22 mouse cellular contexts compared by ENCODE assay signal in genomic region chr7:99275131-99275530, GRCm38 (mm10). TPM values are rescaled to one million over a fixed set of nuclear protein-coding genes. Genes with fewer than 3 reads are reported as not detected.
DNase-seq lines count a peak whose midpoint lies in the region; ATAC-seq and TF ChIP-seq lines count a peak whose summit lies in the region.
"Had no signal": no experiment of that assay in that cellular context is flagged by ENCODE, and none has a peak within 500 bp of the region (broad histone marks: within the 10 kb centered on the region; RNA-seq: fewer than 3 reads in every experiment).

No protein-coding gene starts in this region.

- H3K4me3 ChIP-seq in hindbrain, embryonic 12.5 days = no peak overlapping the region
- H3K4me3 ChIP-seq in hindbrain, embryonic 10.5 days = no peak overlapping the region
- H3K4me3 ChIP-seq in hindbrain, postnatal 0 days (ENCODE audit: low read length) = no peak overlapping the region
- H3K4me3 ChIP-seq in neural tube, embryonic 15.5 days (replicated peaks) = no peak overlapping the region; the same call in 1 of the 2 replicates
- H3K4me3 ChIP-seq in intestine, postnatal 0 days (ENCODE audit: low read depth, low read length) = no peak overlapping the region
- H3K4me3 ChIP-seq: gastrocnemius, adult 2 months; heart, embryonic 15.5 days had no signal

- H3K9me3 ChIP-seq in hindbrain, embryonic 12.5 days (replicated peaks) = no peaks in the 10 kb centered on the region
- no peaks in the 10 kb centered on the region for H3K9me3 ChIP-seq in hindbrain, embryonic 10.5 days
- H3K9me3 ChIP-seq in hindbrain, postnatal 0 days (ENCODE audit: low read length) = no peaks in the 10 kb centered on the region
- H3K9me3 ChIP-seq in neural tube, embryonic 15.5 days (replicated peaks) = no peaks in the 10 kb centered on the region
- H3K9me3 ChIP-seq in intestine, postnatal 0 days (ENCODE audit: control insufficient read depth) = no peaks in the 10 kb centered on the region
- H3K9me3 ChIP-seq: heart, embryonic 15.5 days had no signal

- H3K9ac ChIP-seq in hindbrain, embryonic 12.5 days = no peak overlapping the region
- no peak overlapping the region for H3K9ac ChIP-seq in hindbrain, postnatal 0 days (replicated peaks; ENCODE audit: low read length)
- no peak overlapping the region for H3K9ac ChIP-seq in neural tube, embryonic 15.5 days (replicated peaks)
- no peak overlapping the region for H3K9ac ChIP-seq in intestine, postnatal 0 days (ENCODE audit: low read depth, low read length)
- H3K9ac ChIP-seq: heart, embryonic 15.5 days had no signal

- ATAC-seq in hindbrain, embryonic 12.5 days (ENCODE audit: low FRiP score) = no peak
- no peak for ATAC-seq in hindbrain, postnatal 0 days
- no peak for ATAC-seq in neural tube, embryonic 15.5 days (ENCODE audit: low FRiP score)
- no peak for ATAC-seq in intestine, postnatal 0 days
- ATAC-seq: lung, postnatal 0 days had no signal

- no peak for DNase-seq in hindbrain, embryonic 10.5 days (ENCODE audit: low spot score)
- DNase-seq in retina, postnatal 1 day = peak; percentile 57
- DNase-seq in retina, embryonic 14.5 days (ENCODE audit: low spot score) = no peak
- DNase-seq in hindbrain, postnatal 0 days (ENCODE audit: low spot score) = no peak
- no peak for DNase-seq in thymus, postnatal 25 days
- DNase-seq: adrenal gland, postnatal 36 days; cerebellum, adult 11-12 months; cerebellum, postnatal 10 days; gastrocnemius, adult 2 months; heart, postnatal 36 days; kidney, adult 8-10 months; kidney, postnatal 14 days; thymus, adult 2 months had no signal

- 0 out of 2 replicates have a peak overlapping the region, but pooled peaks have one; percentile 4 for H3K4me2 ChIP-seq in hindbrain, embryonic 12.5 days (replicated peaks)
- peak overlapping the region; percentile 40 for H3K4me2 ChIP-seq in hindbrain, postnatal 0 days (ENCODE audit: low read depth, low read length)
- H3K4me2 ChIP-seq in neural tube, embryonic 15.5 days = peak overlapping the region; percentile 88
- H3K4me2 ChIP-seq in intestine, postnatal 0 days (replicated peaks; ENCODE audit: low read depth) = no peak overlapping the region
- H3K4me2 ChIP-seq: heart, embryonic 15.5 days had no signal

- H3K27ac ChIP-seq in hindbrain, embryonic 12.5 days = no peak overlapping the region
- H3K27ac ChIP-seq in hindbrain, embryonic 10.5 days = no peak overlapping the region
- H3K27ac ChIP-seq in hindbrain, postnatal 0 days = no peak overlapping the region
- H3K27ac ChIP-seq in neural tube, embryonic 15.5 days (replicated peaks) = no peak overlapping the region
- H3K27ac ChIP-seq in intestine, postnatal 0 days (ENCODE audit: low read depth, low read length) = no peak overlapping the region
- H3K27ac ChIP-seq: gastrocnemius, adult 2 months; heart, embryonic 15.5 days had no signal

- peaks cover 64% of the 10 kb centered on the region for H3K4me1 ChIP-seq in hindbrain, embryonic 12.5 days
- peaks cover 41% of the 10 kb centered on the region for H3K4me1 ChIP-seq in hindbrain, embryonic 10.5 days (replicated peaks)
- peaks cover 9% of the 10 kb centered on the region; the same call in 1 of the 2 replicates for H3K4me1 ChIP-seq in hindbrain, postnatal 0 days (ENCODE audit: insufficient read depth, low read length)
- peaks cover 83% of the 10 kb centered on the region for H3K4me1 ChIP-seq in neural tube, embryonic 15.5 days
- H3K4me1 ChIP-seq in intestine, postnatal 0 days (replicated peaks; ENCODE audit: control insufficient read depth, insufficient read depth, low read length) = no peaks in the 10 kb centered on the region

- 52% methylated on average over 6 of the region's 6 CpGs for whole genome bisulfite sequencing in hindbrain, embryonic 12.5 days
- WGBS in hindbrain, embryonic 10.5 days = 78% methylated on average over 6 of the region's 6 CpGs
- 27% methylated on average over 6 of the region's 6 CpGs for WGBS in hindbrain, postnatal 0 days
- WGBS in neural tube, embryonic 15.5 days = 28% methylated on average over 6 of the region's 6 CpGs
- 71% methylated on average over 6 of the region's 6 CpGs for WGBS in intestine, postnatal 0 days

- no peaks in the 10 kb centered on the region; the same call in 1 of the 2 replicates for H3K36me3 ChIP-seq in hindbrain, embryonic 12.5 days
- peaks cover 22% of the 10 kb centered on the region for H3K36me3 ChIP-seq in hindbrain, embryonic 10.5 days
- no peaks in the 10 kb centered on the region for H3K36me3 ChIP-seq in hindbrain, postnatal 0 days (ENCODE audit: insufficient read depth, low read length)
- no peaks in the 10 kb centered on the region for H3K36me3 ChIP-seq in neural tube, embryonic 15.5 days
- H3K36me3 ChIP-seq in intestine, postnatal 0 days (ENCODE audit: control insufficient read depth, insufficient read depth) = no peaks in the 10 kb centered on the region
- H3K36me3 ChIP-seq: heart, embryonic 15.5 days had no signal

- no peak for TF ChIP-seq CTCF in hindbrain, postnatal 0 days (IDR thresholded peaks at IDR 0.05; ENCODE audit: low read depth)
- no peak for TF ChIP-seq CTCF in intestine, postnatal 0 days (IDR thresholded peaks at IDR 0.05; ENCODE audit: low read depth)

- H3K27me3 ChIP-seq in hindbrain, embryonic 12.5 days = no peaks in the 10 kb centered on the region
- peaks cover 15% of the 10 kb centered on the region for H3K27me3 ChIP-seq in hindbrain, embryonic 10.5 days (ENCODE audit: insufficient read depth, poor library complexity, severe bottlenecking)
- H3K27me3 ChIP-seq in hindbrain, postnatal 0 days (ENCODE audit: insufficient read depth, low read length) = no peaks in the 10 kb centered on the region
- H3K27me3 ChIP-seq in neural tube, embryonic 15.5 days (replicated peaks) = no peaks in the 10 kb centered on the region
- peaks cover 10% of the 10 kb centered on the region; the same call in 1 of the 2 replicates for H3K27me3 ChIP-seq in intestine, postnatal 0 days (replicated peaks; ENCODE audit: control insufficient read depth, insufficient read depth, low read length)

RNA-seq across cellular contexts. Expression of gene Map6, which starts 7.9 kb away (rescaled TPM):
- 103 and 105 TPM in 2 replicates for polyA plus RNA-seq in hindbrain, embryonic 12.5 days (2016; fragmentation: Nextera tagmentation; extraction: Ambion mirVana)
- polyA plus RNA-seq in hindbrain, embryonic 10.5 days (2016; fragmentation: Nextera tagmentation; extraction: Ambion mirVana) = 32.9 and 65.5 TPM in 2 replicates
- total RNA-seq in hindbrain, postnatal 0 days (2014; rRNA removed) = 292 and 327 TPM in 2 replicates
- 97.4 and 111 TPM in 2 replicates for polyA plus RNA-seq in hindbrain, postnatal 0 days (2015; fragmentation: Nextera tagmentation; extraction: Ambion mirVana)
- polyA plus RNA-seq in neural tube, embryonic 15.5 days (2015; fragmentation: Nextera tagmentation; extraction: Ambion mirVana) = 120 and 146 TPM in 2 replicates
- 3.7 and 4.1 TPM in 2 replicates for polyA plus RNA-seq in intestine, postnatal 0 days (2015; fragmentation: Nextera tagmentation; extraction: Ambion mirVana)
- total RNA-seq: liver, adult 2 months had no signal

RNA-seq across cellular contexts. Expression of gene Mogat2, which starts 36.7 kb away (rescaled TPM):
- 5.3 and 6.3 TPM in 2 replicates for polyA plus RNA-seq in hindbrain, embryonic 12.5 days (2016; fragmentation: Nextera tagmentation; extraction: Ambion mirVana)
- 21.2 and 31.5 TPM in 2 replicates for polyA plus RNA-seq in hindbrain, embryonic 10.5 days (2016; fragmentation: Nextera tagmentation; extraction: Ambion mirVana)
- total RNA-seq in hindbrain, postnatal 0 days (2014; rRNA removed) = 1.2 TPM in 1 of 2 replicates, not detected in the other
- polyA plus RNA-seq in hindbrain, postnatal 0 days (2015; fragmentation: Nextera tagmentation; extraction: Ambion mirVana) = 0.29 TPM in 2 replicates
- polyA plus RNA-seq in neural tube, embryonic 15.5 days (2015; fragmentation: Nextera tagmentation; extraction: Ambion mirVana) = 1.1 and 4.1 TPM in 2 replicates
- 362 and 402 TPM in 2 replicates for polyA plus RNA-seq in intestine, postnatal 0 days (2015; fragmentation: Nextera tagmentation; extraction: Ambion mirVana)
- total RNA-seq: gastrocnemius, adult 2 months; heart, adult 8-10 months; heart, postnatal 36 days; layer of hippocampus, adult 18-20 months; layer of hippocampus, postnatal 14 days had no signal

Comparison
In these comparisons a context has a peak if more than half of its experiments do, and no peak if none do; other contexts are left out.
1. RNA of gene Mogat2, which starts 36.7 kb away (polyA plus RNA-seq): 362 to 402 TPM in intestine, postnatal 0 days; 21.2 to 31.5 TPM in hindbrain, embryonic 10.5 days, 5.3 to 6.3 TPM in hindbrain, embryonic 12.5 days, 1.1 to 4.1 TPM in neural tube, embryonic 15.5 days and 0.29 TPM in hindbrain, postnatal 0 days; every median in the first group is over 10 times any median in the second.